Mouse (Mus musculus): ENCODE results near the gene Milr1. TPM values are rescaled to one million over a fixed set of nuclear protein-coding genes. Genes with fewer than 3 reads are reported as not detected.
A peak's percentile ranks its signal among the peaks of the same experiment; 100 is the strongest.
"Not testable (repeated sequence)": the region's sequence is repeated elsewhere in the genome, so short reads cannot be mapped to it uniquely, and the experiment has no call there.

Milr1 gene
- polyA plus RNA-seq, 1 experiment from 2014 or later = 2.3 TPM

DNA sequence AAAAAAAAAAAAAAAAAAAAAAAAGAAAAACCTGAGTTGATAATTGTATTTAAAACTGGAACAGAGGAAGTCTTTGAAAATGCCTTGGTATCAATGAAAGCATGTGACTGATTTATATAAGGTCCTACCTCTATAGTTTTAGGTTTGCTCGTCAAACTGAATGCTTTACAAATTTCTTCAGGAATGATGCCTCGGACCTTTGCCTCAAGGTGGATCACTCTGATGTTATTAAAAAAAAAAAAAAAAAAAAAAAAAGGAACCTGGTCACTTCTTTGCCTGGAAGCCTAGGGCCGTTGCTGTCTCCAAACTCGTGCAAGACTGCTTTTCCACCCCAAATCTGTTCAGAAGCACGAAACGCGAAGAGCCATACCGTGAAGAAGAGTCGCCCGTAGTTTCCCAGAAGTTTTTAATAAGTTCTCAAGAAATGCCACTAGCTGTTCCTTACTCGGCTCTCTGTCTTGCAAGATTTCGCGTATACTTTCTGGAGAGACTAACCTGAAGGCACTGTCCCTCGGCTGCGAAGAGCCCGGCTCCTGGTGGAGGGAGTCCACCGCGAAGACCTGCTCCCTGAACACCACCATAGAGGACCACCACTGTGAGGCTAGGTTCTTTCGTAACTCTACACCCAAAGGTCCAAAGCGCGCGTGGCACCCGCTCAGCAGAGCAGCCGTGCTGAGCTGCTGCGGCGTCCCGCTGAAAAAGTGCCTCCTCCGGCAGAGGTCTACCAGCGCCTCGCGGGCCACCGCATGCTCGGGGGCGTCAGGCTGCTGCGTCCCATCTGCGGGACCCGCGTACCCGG, 27.8 kb downstream of the Milr1 start:
- H3K4me3 ChIP-seq = peak overlapping the region; percentile 85
- peak overlapping the region; percentile 99 for H3K27ac ChIP-seq
- peak overlapping the region; percentile 60 for H3K4me2 ChIP-seq
- WGBS = 1% methylated on average over 39 of the region's 39 CpGs
- peaks cover 47% of the 10 kb centered on the region for H3K36me3 ChIP-seq
- peaks cover 10% of the 10 kb centered on the region for H3K4me1 ChIP-seq
- no peaks in the 10 kb centered on the region for H3K9me3 ChIP-seq
- no peaks in the 10 kb centered on the region for H3K27me3 ChIP-seq
- ATAC-seq (ENCODE audit: insufficient number of reproducible peaks, low FRiP score, low TSS enrichment, low read depth) = peak; percentile 79
- peak overlapping the region; percentile 84 for H3K9ac ChIP-seq

- H3K9me3 ChIP-seq = no peaks in the 10 kb centered on the region
- peak within 1 kb of the TSS; percentile 85 for H3K4me3 ChIP-seq
- H3K36me3 ChIP-seq = peaks cover 47% of the 10 kb centered on the region
- WGBS = under 1% methylated on average over 30 of the region's 30 CpGs
- H3K4me2 ChIP-seq = peak within 1 kb of the TSS; percentile 60
- H3K4me1 ChIP-seq = peaks cover 10% of the 10 kb centered on the region
- peak; percentile 96 for ATAC-seq (ENCODE audit: insufficient number of reproducible peaks, low FRiP score, low TSS enrichment, low read depth)
- no peaks in the 10 kb centered on the region for H3K27me3 ChIP-seq
- peak within 1 kb of the TSS; percentile 84 for H3K9ac ChIP-seq
- peak within 1 kb of the TSS; percentile 99 for H3K27ac ChIP-seq
These were observed 28.5 kb downstream of the Milr1 start, which contains the start of gene Polg2 for GRCm38 (mm10) chr11:106779388-106780088. Gene Polg2 (minus strand): TSS chr11:106779537.

GRCm38 (mm10) chr11:106780089-106780425, 29.0 kb downstream of the Milr1 start:
- Histone ChIP-seq H3K4me1 (peaks cover 10% of the 10 kb centered on the region), H3K9me3 (no peaks in the 10 kb centered on the region), H3K4me3 (peak overlapping the region; percentile 85; the same call in 1 of the 2 replicates), H3K4me2 (peak overlapping the region; percentile 60; the same call in 1 of the 2 replicates), H3K9ac (no peak overlapping the region), H3K27me3 (no peaks in the 10 kb centered on the region), H3K27ac (peak overlapping the region; percentile 99), H3K36me3 (peaks cover 47% of the 10 kb centered on the region)
- no peak for ATAC-seq (ENCODE audit: insufficient number of reproducible peaks, low FRiP score, low TSS enrichment, low read depth)
- WGBS = 59% methylated on average over 4 of the region's 4 CpGs

- H3K4me3 ChIP-seq = no peak overlapping the region
- H3K27ac ChIP-seq = no peak overlapping the region
- no peaks in the 10 kb centered on the region for H3K9me3 ChIP-seq
- peaks cover 13% of the 10 kb centered on the region for H3K4me1 ChIP-seq
- H3K36me3 ChIP-seq = peaks cover 47% of the 10 kb centered on the region
- H3K9ac ChIP-seq = no peak overlapping the region
- H3K27me3 ChIP-seq = no peaks in the 10 kb centered on the region
- WGBS = 72% methylated on average over 6 of the region's 6 CpGs
- no peak overlapping the region for H3K4me2 ChIP-seq
- no peak for ATAC-seq (ENCODE audit: insufficient number of reproducible peaks, low FRiP score, low TSS enrichment, low read depth)
These were observed 29.7 kb downstream of the Milr1 start for GRCm38 (mm10) chr11:106780590-106781220.

DNA sequence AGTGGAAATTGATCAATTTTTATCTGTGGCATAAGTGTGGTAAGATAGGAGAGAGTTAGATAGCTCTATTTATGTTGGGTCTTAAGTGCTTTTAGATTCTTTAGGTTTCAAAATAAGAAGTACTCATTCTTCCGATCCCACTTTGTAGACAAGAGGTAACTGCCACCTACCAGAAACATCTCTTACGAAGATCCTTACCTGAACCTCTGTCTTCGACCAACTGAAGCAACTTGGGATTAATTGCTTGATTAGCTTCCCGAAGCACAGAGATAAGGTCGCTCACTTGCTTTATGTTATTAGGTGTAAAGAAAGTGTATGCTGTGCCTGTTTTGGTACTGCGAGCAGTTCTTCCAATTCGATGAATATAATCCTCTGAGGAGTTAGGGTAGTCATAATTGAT, 31.2 kb downstream of the Milr1 start:
- H3K4me3 ChIP-seq; H3K27me3 ChIP-seq; H3K9me3 ChIP-seq; H3K9ac ChIP-seq; H3K27ac ChIP-seq; ATAC-seq (ENCODE audit: insufficient number of reproducible peaks, low FRiP score, low TSS enrichment, low read depth); H3K4me2 ChIP-seq: not testable (repeated sequence)
- WGBS = 88% methylated on average over 7 of the region's 7 CpGs
- Histone ChIP-seq H3K36me3 (peaks cover 49% of the 10 kb centered on the region), H3K4me1 (peaks cover 15% of the 10 kb centered on the region)

- WGBS = 69% methylated on average over 9 of the region's 9 CpGs
These were observed 32.1 kb downstream of the Milr1 start for GRCm38 (mm10) chr11:106782841-106783764.

GRCm38 (mm10) chr11:106784476-106784875, 33.5 kb downstream of the Milr1 start:
- H3K4me1 ChIP-seq = peaks cover 10% of the 10 kb centered on the region
- no peak overlapping the region for H3K4me2 ChIP-seq
- H3K4me3 ChIP-seq = no peak overlapping the region
- H3K27ac ChIP-seq = no peak overlapping the region
- no peak for ATAC-seq (ENCODE audit: insufficient number of reproducible peaks, low FRiP score, low TSS enrichment, low read depth)
- 80% methylated on average over 2 of the region's 2 CpGs for WGBS
- no peaks in the 10 kb centered on the region for H3K9me3 ChIP-seq
- peaks cover 49% of the 10 kb centered on the region for H3K36me3 ChIP-seq
- H3K9ac ChIP-seq = no peak overlapping the region
- no peaks in the 10 kb centered on the region for H3K27me3 ChIP-seq

More at GRCm38 (mm10) chr11:106782841-106783764, 32.1 kb downstream of the Milr1 start:
- Histone ChIP-seq H3K9me3 (no peaks in the 10 kb centered on the region), H3K36me3 (peaks cover 49% of the 10 kb centered on the region), H3K4me2 (no peak overlapping the region), H3K27ac (no peak overlapping the region), H3K4me1 (peaks cover 10% of the 10 kb centered on the region), H3K4me3 (no peak overlapping the region), H3K9ac (no peak overlapping the region), H3K27me3 (no peaks in the 10 kb centered on the region)
- no peak for ATAC-seq (ENCODE audit: insufficient number of reproducible peaks, low FRiP score, low TSS enrichment, low read depth)

DNA sequence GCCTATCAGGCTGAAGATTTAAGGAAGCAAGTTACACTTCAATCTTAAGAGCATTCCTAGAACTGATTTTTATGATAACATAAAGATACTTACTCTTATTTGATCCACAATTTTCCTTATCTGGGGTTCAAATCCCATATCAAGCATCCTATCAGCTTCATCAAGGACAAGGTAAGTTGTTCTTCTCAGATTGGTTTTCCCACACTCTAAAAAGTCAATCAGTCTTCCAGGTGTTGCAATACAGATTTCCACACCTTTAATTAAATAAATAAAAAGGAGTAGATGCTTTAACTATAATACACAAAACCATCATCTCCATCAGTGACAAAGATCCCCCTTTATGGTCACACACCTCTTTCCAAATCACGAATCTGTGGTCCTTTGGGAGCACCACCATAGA, 34.0 kb downstream of the Milr1 start:
- H3K4me1 ChIP-seq = peaks cover 10% of the 10 kb centered on the region
- no peak overlapping the region for H3K27ac ChIP-seq
- no peaks in the 10 kb centered on the region for H3K9me3 ChIP-seq
- 65% methylated on average over 1 of the region's 1 CpGs for WGBS
- H3K27me3 ChIP-seq = no peaks in the 10 kb centered on the region
- no peak overlapping the region for H3K9ac ChIP-seq
- H3K4me2 ChIP-seq = no peak overlapping the region
- H3K36me3 ChIP-seq = peaks cover 49% of the 10 kb centered on the region
- ATAC-seq (ENCODE audit: insufficient number of reproducible peaks, low FRiP score, low TSS enrichment, low read depth) = no peak
- H3K4me3 ChIP-seq = no peak overlapping the region

- no peak; the same call in 1 of the 2 replicates for ATAC-seq (ENCODE audit: insufficient number of reproducible peaks, low FRiP score, low TSS enrichment, low read depth)
- WGBS = 0% methylated on average over 65 of the region's 65 CpGs
- Histone ChIP-seq H3K4me3 (peak overlapping the region; percentile 82), H3K9ac (peak overlapping the region; percentile 95), H3K27ac (peak overlapping the region; percentile 97), H3K4me2 (peak overlapping the region; percentile 61), H3K9me3 (no peaks in the 10 kb centered on the region), H3K27me3 (no peaks in the 10 kb centered on the region), H3K36me3 (peaks cover 38% of the 10 kb centered on the region), H3K4me1 (peaks cover 15% of the 10 kb centered on the region)
These were observed 36.4 kb downstream of the Milr1 start for GRCm38 (mm10) chr11:106787131-106788025.

DNA sequence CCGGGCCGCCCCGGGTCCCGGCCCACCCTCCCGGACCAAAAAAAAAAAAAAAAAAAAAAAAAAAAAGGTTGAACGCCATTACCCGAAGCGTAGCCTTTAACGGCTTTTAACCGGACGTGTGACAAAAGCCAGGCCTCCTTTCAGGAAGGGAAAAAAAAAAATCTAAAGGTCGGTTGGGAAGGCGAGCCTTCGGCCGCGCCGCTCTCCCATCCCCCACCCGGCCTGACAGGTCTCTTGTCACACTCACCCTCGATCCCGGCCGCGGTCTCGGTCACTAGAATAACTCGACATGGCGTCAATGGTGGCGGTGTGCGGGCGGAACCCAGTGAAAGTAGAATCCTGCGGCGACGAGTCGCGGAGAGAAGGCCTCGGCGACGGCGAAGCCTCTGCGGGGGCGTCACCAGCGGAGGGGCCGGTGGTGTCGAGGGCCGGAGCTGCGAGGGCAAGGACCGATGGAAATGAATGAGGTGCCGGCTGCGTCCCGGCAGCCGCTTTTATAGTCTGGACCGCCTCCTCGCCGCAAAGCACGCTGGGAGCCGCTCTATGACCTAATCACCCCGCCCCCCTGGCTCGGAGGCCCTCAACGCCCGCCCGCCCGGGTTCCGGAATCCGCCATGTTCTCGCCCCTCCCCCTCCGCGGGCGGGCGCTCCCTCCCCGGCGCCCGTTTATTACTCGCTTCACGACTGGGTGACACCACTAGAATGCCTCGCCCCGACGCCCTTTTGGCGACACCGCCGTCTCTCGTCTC, 37.2 kb downstream of the Milr1 start:
- Histone ChIP-seq H3K36me3 (peaks cover 35% of the 10 kb centered on the region), H3K27me3 (no peaks in the 10 kb centered on the region), H3K9ac (peak overlapping the region; percentile 95), H3K4me1 (peaks cover 10% of the 10 kb centered on the region), H3K9me3 (no peaks in the 10 kb centered on the region), H3K4me2 (peak overlapping the region; percentile 69; the same call in 1 of the 2 replicates), H3K27ac (peak overlapping the region; percentile 97), H3K4me3 (peak overlapping the region; percentile 82)
- WGBS = under 1% methylated on average over 70 of the region's 79 CpGs
- ATAC-seq (ENCODE audit: insufficient number of reproducible peaks, low FRiP score, low TSS enrichment, low read depth) = peak; percentile 78

Measured in limb, embryonic 15.5 days (tissue).